In genomic region chr4:148557766-148558165, GRCm38 (mm10) we compare ENCODE assay signal across 8 mouse cellular contexts. TPM values are rescaled to one million over a fixed set of nuclear protein-coding genes. Genes with fewer than 3 reads are reported as not detected.
DNase-seq lines count a peak whose midpoint lies in the region; ATAC-seq and TF ChIP-seq lines count a peak whose summit lies in the region.

No protein-coding gene starts in this region.

- peak; percentile 8 for DNase-seq in embryo, embryonic 9.5 days (ENCODE audit: extremely low spot score)
- DNase-seq in embryo, embryonic 10 days (ENCODE audit: low spot score), result no peak
- no peak for DNase-seq in testis, postnatal 10 days (ENCODE audit: low spot score)
- DNase-seq in ovary, postnatal 36 days (ENCODE audit: low spot score), result no peak
- no peak for DNase-seq in right cerebral cortex, postnatal 14 days

- H3K4me3 ChIP-seq in testis, adult 2 months (ENCODE audit: control insufficient read depth, low read depth, low read length), result peak overlapping the region; percentile 100
- H3K4me3 ChIP-seq in liver, embryonic 12.5 days, result peak overlapping the region; percentile 89
- H3K4me3 ChIP-seq in stomach, embryonic 16.5 days (replicated peaks; ENCODE audit: low read length), result peak overlapping the region; percentile 61

- no peaks in the 10 kb centered on the region for H3K27me3 ChIP-seq in testis, adult 2 months (ENCODE audit: control insufficient read depth, insufficient read depth, low read length)
- H3K27me3 ChIP-seq in liver, embryonic 12.5 days (replicated peaks), result no peaks in the 10 kb centered on the region
- H3K27me3 ChIP-seq in stomach, embryonic 16.5 days (ENCODE audit: control insufficient read depth, insufficient read depth, low read length), result no peaks in the 10 kb centered on the region

- TF ChIP-seq POLR2A in testis, adult 2 months (IDR thresholded peaks at IDR 0.05; ENCODE audit: control insufficient read depth, low read depth, low read length), result no peak

- H3K4me2 ChIP-seq in liver, embryonic 12.5 days, result peak overlapping the region; percentile 87
- H3K4me2 ChIP-seq in stomach, embryonic 16.5 days (ENCODE audit: low read depth, low read length), result peak overlapping the region; percentile 76

- no peak for TF ChIP-seq CTCF in testis, adult 2 months (IDR thresholded peaks at IDR 0.05; ENCODE audit: control insufficient read depth, insufficient read depth, insufficient replicate concordance, low read depth, low read length)

- peak overlapping the region; percentile 94 for H3K27ac ChIP-seq in testis, adult 2 months (ENCODE audit: control insufficient read depth, insufficient read depth, low read depth, low read length)
- peak overlapping the region; percentile 85; the same call in 1 of the 2 replicates for H3K27ac ChIP-seq in liver, embryonic 12.5 days
- peak overlapping the region; percentile 84 for H3K27ac ChIP-seq in stomach, embryonic 16.5 days (ENCODE audit: low read length)

- no peak for ATAC-seq in liver, embryonic 12.5 days
- no peak for ATAC-seq in stomach, embryonic 16.5 days (ENCODE audit: insufficient read depth, low FRiP score)

- peaks cover 2% of the 10 kb centered on the region for H3K4me1 ChIP-seq in testis, adult 2 months (ENCODE audit: control insufficient read depth, insufficient read depth, low read length)
- peaks cover 21% of the 10 kb centered on the region for H3K4me1 ChIP-seq in liver, embryonic 12.5 days
- H3K4me1 ChIP-seq in stomach, embryonic 16.5 days (ENCODE audit: control insufficient read depth, insufficient read depth, low read length), result peaks cover 6% of the 10 kb centered on the region

- WGBS in liver, embryonic 12.5 days (ENCODE audit: insufficient replicate concordance), result 26% methylated on average over 6 of the region's 6 CpGs
- 29% methylated on average over 6 of the region's 6 CpGs for WGBS in stomach, embryonic 16.5 days

- peak overlapping the region; percentile 87 for H3K9ac ChIP-seq in liver, embryonic 12.5 days
- H3K9ac ChIP-seq in stomach, embryonic 16.5 days (ENCODE audit: low read length), result peak overlapping the region; percentile 87

- H3K9me3 ChIP-seq in liver, embryonic 12.5 days (replicated peaks), result no peaks in the 10 kb centered on the region
- no peaks in the 10 kb centered on the region for H3K9me3 ChIP-seq in stomach, embryonic 16.5 days (replicated peaks; ENCODE audit: control insufficient read depth, low read length)

- peaks cover 3% of the 10 kb centered on the region for H3K36me3 ChIP-seq in testis, adult 2 months (ENCODE audit: control insufficient read depth, insufficient read depth, low read length)
- peaks cover 72% of the 10 kb centered on the region for H3K36me3 ChIP-seq in liver, embryonic 12.5 days
- peaks cover 13% of the 10 kb centered on the region; the same call in 1 of the 2 replicates for H3K36me3 ChIP-seq in stomach, embryonic 16.5 days (ENCODE audit: control insufficient read depth, insufficient read depth, low read length)

RNA-seq across cellular contexts. Expression of gene Exosc10, which starts 0.5 kb away (rescaled TPM):
- 37.1 and 40.1 TPM in 2 replicates for polyA plus RNA-seq in testis, adult 2 months (2012; rRNA removed)
- polyA plus RNA-seq in liver, embryonic 12.5 days (2016; fragmentation: Nextera tagmentation; extraction: Ambion mirVana), result 64.2 and 65.9 TPM in 2 replicates
- polyA plus RNA-seq in stomach, embryonic 16.5 days (2015; fragmentation: Nextera tagmentation; extraction: Ambion mirVana), result 76.3 and 77.1 TPM in 2 replicates

RNA-seq across cellular contexts. Expression of gene Srm, which starts 33.5 kb away (rescaled TPM):
- polyA plus RNA-seq in testis, adult 2 months (2012; rRNA removed), result 11.1 and 12.0 TPM in 2 replicates
- 358 and 387 TPM in 2 replicates for polyA plus RNA-seq in liver, embryonic 12.5 days (2016; fragmentation: Nextera tagmentation; extraction: Ambion mirVana)
- 165 and 166 TPM in 2 replicates for polyA plus RNA-seq in stomach, embryonic 16.5 days (2015; fragmentation: Nextera tagmentation; extraction: Ambion mirVana)

RNA-seq across cellular contexts. Expression of gene Masp2, which starts 44.6 kb away (rescaled TPM):
- 0.25 TPM in 1 of 2 replicates, not detected in the other for polyA plus RNA-seq in testis, adult 2 months (2012; rRNA removed)
- 7.7 and 8.5 TPM in 2 replicates for polyA plus RNA-seq in liver, embryonic 12.5 days (2016; fragmentation: Nextera tagmentation; extraction: Ambion mirVana)
- polyA plus RNA-seq in stomach, embryonic 16.5 days (2015; fragmentation: Nextera tagmentation; extraction: Ambion mirVana), result 1.4 and 1.8 TPM in 2 replicates

RNA-seq across cellular contexts. Expression of gene Angptl7, which starts 57.5 kb away (rescaled TPM):
- 3.4 and 11.0 TPM in 2 replicates for polyA plus RNA-seq in testis, adult 2 months (2012; rRNA removed)
- polyA plus RNA-seq in liver, embryonic 12.5 days (2016; fragmentation: Nextera tagmentation; extraction: Ambion mirVana), result 0.29 and 0.37 TPM in 2 replicates
- 6.5 and 7.4 TPM in 2 replicates for polyA plus RNA-seq in stomach, embryonic 16.5 days (2015; fragmentation: Nextera tagmentation; extraction: Ambion mirVana)

Comparison
In these comparisons a context has a peak if more than half of its experiments do, and no peak if none do; other contexts are left out.
1. RNA of gene Srm, which starts 33.5 kb away (polyA plus RNA-seq): 358 to 387 TPM in liver, embryonic 12.5 days and 165 to 166 TPM in stomach, embryonic 16.5 days; 11.1 to 12.0 TPM in testis, adult 2 months; every median in the first group is over 10 times any median in the second.
2. Peak in every context shown above with its lines, with median percentiles within 50 percentile points of each other: H3K27ac ChIP-seq and H3K4me3 ChIP-seq.